Mouse (Mus musculus): ENCODE data around the gene Slc24a2. TPM values are rescaled to one million over a fixed set of nuclear protein-coding genes. Genes with fewer than 3 reads are reported as not detected.
A peak's percentile ranks its signal among the peaks of the same experiment; 100 is the strongest.

Gene Slc24a2
- polyA plus RNA-seq, 2 experiments from 2014 or later, result not detected

- ATAC-seq, result no peak
These were observed 192.7 kb downstream of the Slc24a2 start for GRCm38 (mm10) chr4:87037592-87037991.

GRCm38 (mm10) chr4:87036507-87036906 lies 193.8 kb downstream of the Slc24a2 start:
- no peak for ATAC-seq

- ATAC-seq, result no peak
These were observed 194.6 kb downstream of the Slc24a2 start for GRCm38 (mm10) chr4:87035701-87036100.

GRCm38 (mm10) chr4:87032632-87033031 lies 197.6 kb downstream of the Slc24a2 start:
- ATAC-seq, result no peak

- ATAC-seq, result no peak
These were observed 199.2 kb downstream of the Slc24a2 start for GRCm38 (mm10) chr4:87031076-87031475.

- ATAC-seq, result no peak
These were observed 203.7 kb downstream of the Slc24a2 start for GRCm38 (mm10) chr4:87026311-87027151.

GRCm38 (mm10) chr4:87024556-87024955 lies 205.7 kb downstream of the Slc24a2 start:
- no peak for ATAC-seq

- ATAC-seq, result no peak
These were observed 208.7 kb downstream of the Slc24a2 start for GRCm38 (mm10) chr4:87021542-87021941.

GRCm38 (mm10) chr4:87019486-87020105 lies 210.7 kb downstream of the Slc24a2 start:
- ATAC-seq, result no peak

- ATAC-seq, result no peak
These were observed 211.9 kb downstream of the Slc24a2 start for GRCm38 (mm10) chr4:87018073-87018997.

- ATAC-seq, result no peak
These were observed 212.8 kb downstream of the Slc24a2 start for GRCm38 (mm10) chr4:87017464-87017863.

- no peak for ATAC-seq
These were observed 214.5 kb downstream of the Slc24a2 start for GRCm38 (mm10) chr4:87015746-87016145.

- no peak for ATAC-seq
These were observed 216.3 kb downstream of the Slc24a2 start for GRCm38 (mm10) chr4:87013721-87014620.

- no peak for ATAC-seq
These were observed 237.8 kb downstream of the Slc24a2 start for GRCm38 (mm10) chr4:86992470-86992869.

- ATAC-seq, result no peak
These were observed 241.0 kb downstream of the Slc24a2 start for GRCm38 (mm10) chr4:86989301-86989700.

GRCm38 (mm10) chr4:86987846-86988245 lies 242.4 kb downstream of the Slc24a2 start:
- no peak for ATAC-seq

- ATAC-seq, result no peak
These were observed 253.0 kb downstream of the Slc24a2 start for GRCm38 (mm10) chr4:86977272-86977671.

GRCm38 (mm10) chr4:86957576-86958411 lies 272.5 kb downstream of the Slc24a2 start:
- ATAC-seq, result peak; percentile 39

GRCm38 (mm10) chr4:86955448-86955847 lies 274.8 kb downstream of the Slc24a2 start:
- ATAC-seq, result no peak

GRCm38 (mm10) chr4:86953519-86953918 lies 276.8 kb downstream of the Slc24a2 start:
- ATAC-seq, result no peak

- no peak for ATAC-seq
These were observed 281.5 kb downstream of the Slc24a2 start for GRCm38 (mm10) chr4:86948794-86949193.
